Mouse (Mus musculus): ENCODE data around the gene Kcnj3. TPM values are rescaled to one million over a fixed set of nuclear protein-coding genes. Genes with fewer than 3 reads are reported as not detected.

Kcnj3 gene
- polyA plus RNA-seq, 2 experiments: 0.45 to 0.48 TPM

- no peaks in the 10 kb centered on the region for H3K36me3 ChIP-seq (ENCODE audit: control insufficient read depth, insufficient read depth, low read length)
- no peak overlapping the region for H3K4me2 ChIP-seq (replicated peaks; ENCODE audit: low read depth, low read length, severe bottlenecking)
- no peak overlapping the region for H3K4me3 ChIP-seq (replicated peaks; ENCODE audit: low read length)
- ATAC-seq (ENCODE audit: low FRiP score, low read depth) (no peak), DNase-seq (ENCODE audit: low spot score) (no peak)
- no peak overlapping the region for H3K27ac ChIP-seq (replicated peaks; ENCODE audit: low read depth, low read length)
- H3K9me3 ChIP-seq (ENCODE audit: control insufficient read depth, low read length): no peaks in the 10 kb centered on the region
- H3K9ac ChIP-seq (ENCODE audit: low read depth, low read length, severe bottlenecking): no peak overlapping the region
- H3K4me1 ChIP-seq (ENCODE audit: control insufficient read depth, insufficient read depth, low read length): no peaks in the 10 kb centered on the region
- H3K27me3 ChIP-seq (ENCODE audit: control insufficient read depth, insufficient read depth, low read length): no peaks in the 10 kb centered on the region
- TF ChIP-seq POLR2A (IDR thresholded peaks at IDR 0.05; ENCODE audit: borderline replicate concordance, extremely low read depth, insufficient read depth, insufficient read length): no peak
Observed at GRCm38 (mm10) chr2:55517297-55517696, 81.5 kb downstream of the Kcnj3 start.

- H3K36me3 ChIP-seq (ENCODE audit: control insufficient read depth, insufficient read depth, low read length): no peaks in the 10 kb centered on the region
- TF ChIP-seq POLR2A (IDR thresholded peaks at IDR 0.05; ENCODE audit: borderline replicate concordance, extremely low read depth, insufficient read depth, insufficient read length): no peak
- no peaks in the 10 kb centered on the region for H3K9me3 ChIP-seq (ENCODE audit: control insufficient read depth, low read length)
- DNase-seq (ENCODE audit: low spot score) (no peak), ATAC-seq (ENCODE audit: low FRiP score, low read depth) (no peak)
- H3K27ac ChIP-seq (replicated peaks; ENCODE audit: low read depth, low read length): no peak overlapping the region
- WGBS: 74% methylated on average over 8 of the region's 8 CpGs
- H3K4me3 ChIP-seq (replicated peaks; ENCODE audit: low read length): no peak overlapping the region
- no peak overlapping the region for H3K4me2 ChIP-seq (replicated peaks; ENCODE audit: low read depth, low read length, severe bottlenecking)
- no peaks in the 10 kb centered on the region for H3K27me3 ChIP-seq (ENCODE audit: control insufficient read depth, insufficient read depth, low read length)
- H3K9ac ChIP-seq (ENCODE audit: low read depth, low read length, severe bottlenecking): no peak overlapping the region
- H3K4me1 ChIP-seq (ENCODE audit: control insufficient read depth, insufficient read depth, low read length): no peaks in the 10 kb centered on the region
Observed at GRCm38 (mm10) chr2:55532738-55533491, 97.1 kb downstream of the Kcnj3 start.

GRCm38 (mm10) chr2:55534946-55535345 lies 99.2 kb downstream of the Kcnj3 start:
- TF ChIP-seq POLR2A (IDR thresholded peaks at IDR 0.05; ENCODE audit: borderline replicate concordance, extremely low read depth, insufficient read depth, insufficient read length): no peak
- DNase-seq (ENCODE audit: low spot score) (no peak), ATAC-seq (ENCODE audit: low FRiP score, low read depth) (no peak)
- 74% methylated on average over 2 of the region's 2 CpGs for WGBS
- Histone ChIP-seq H3K27ac (replicated peaks; ENCODE audit: low read depth, low read length) (no peak overlapping the region), H3K27me3 (ENCODE audit: control insufficient read depth, insufficient read depth, low read length) (no peaks in the 10 kb centered on the region), H3K4me3 (replicated peaks; ENCODE audit: low read length) (no peak overlapping the region), H3K4me1 (ENCODE audit: control insufficient read depth, insufficient read depth, low read length) (no peaks in the 10 kb centered on the region), H3K9ac (ENCODE audit: low read depth, low read length, severe bottlenecking) (no peak overlapping the region), H3K9me3 (ENCODE audit: control insufficient read depth, low read length) (no peaks in the 10 kb centered on the region), H3K36me3 (ENCODE audit: control insufficient read depth, insufficient read depth, low read length) (no peaks in the 10 kb centered on the region), H3K4me2 (replicated peaks; ENCODE audit: low read depth, low read length, severe bottlenecking) (no peak overlapping the region)

GRCm38 (mm10) chr2:55535482-55535881 lies 99.7 kb downstream of the Kcnj3 start:
- Histone ChIP-seq H3K4me2 (replicated peaks; ENCODE audit: low read depth, low read length, severe bottlenecking) (no peak overlapping the region), H3K9me3 (ENCODE audit: control insufficient read depth, low read length) (no peaks in the 10 kb centered on the region), H3K36me3 (ENCODE audit: control insufficient read depth, insufficient read depth, low read length) (no peaks in the 10 kb centered on the region), H3K4me3 (replicated peaks; ENCODE audit: low read length) (no peak overlapping the region), H3K9ac (ENCODE audit: low read depth, low read length, severe bottlenecking) (no peak overlapping the region), H3K4me1 (ENCODE audit: control insufficient read depth, insufficient read depth, low read length) (no peaks in the 10 kb centered on the region), H3K27me3 (ENCODE audit: control insufficient read depth, insufficient read depth, low read length) (no peaks in the 10 kb centered on the region), H3K27ac (replicated peaks; ENCODE audit: low read depth, low read length) (no peak overlapping the region)
- ATAC-seq (ENCODE audit: low FRiP score, low read depth) (no peak), DNase-seq (ENCODE audit: low spot score) (no peak)
- TF ChIP-seq POLR2A (IDR thresholded peaks at IDR 0.05; ENCODE audit: borderline replicate concordance, extremely low read depth, insufficient read depth, insufficient read length): no peak
- 75% methylated on average over 1 of the region's 1 CpGs for WGBS

GRCm38 (mm10) chr2:55547612-55548011 lies 111.8 kb downstream of the Kcnj3 start:
- Histone ChIP-seq H3K36me3 (ENCODE audit: control insufficient read depth, insufficient read depth, low read length) (no peaks in the 10 kb centered on the region), H3K4me3 (replicated peaks; ENCODE audit: low read length) (no peak overlapping the region), H3K4me2 (replicated peaks; ENCODE audit: low read depth, low read length, severe bottlenecking) (no peak overlapping the region), H3K4me1 (ENCODE audit: control insufficient read depth, insufficient read depth, low read length) (no peaks in the 10 kb centered on the region), H3K9ac (ENCODE audit: low read depth, low read length, severe bottlenecking) (no peak overlapping the region), H3K27ac (replicated peaks; ENCODE audit: low read depth, low read length) (no peak overlapping the region), H3K9me3 (ENCODE audit: control insufficient read depth, low read length) (no peaks in the 10 kb centered on the region), H3K27me3 (ENCODE audit: control insufficient read depth, insufficient read depth, low read length) (no peaks in the 10 kb centered on the region)
- DNase-seq (ENCODE audit: low spot score): no peak
- no peak for TF ChIP-seq POLR2A (IDR thresholded peaks at IDR 0.05; ENCODE audit: borderline replicate concordance, extremely low read depth, insufficient read depth, insufficient read length)
- ATAC-seq (ENCODE audit: low FRiP score, low read depth): no peak

All from limb, embryonic 14.5 days (tissue).